Mouse (Mus musculus) adrenal gland, postnatal 25 days (tissue): ENCODE results near the gene Xk. TPM values are rescaled to one million over a fixed set of nuclear protein-coding genes. Genes with fewer than 3 reads are reported as not detected.
"Not testable (repeated sequence)": the region's sequence is repeated elsewhere in the genome, so short reads cannot be mapped to it uniquely, and the experiment has no call there.

Experiments used
- DNase-seq: peaks from one replicate; pipeline ENCODE4 v3.0.0; 2021; ENCODE audit warnings: mixed read lengths
- total RNA-seq: library from RNA; stranded (reverse); gene quantifications from 2 replicates; pipeline ENCODE4 v1.2.3, GENCODE M21; 2021

The Xk gene
- total RNA-seq, 1 experiment from 2014 or later = 1.5 TPM

GRCm38 (mm10) chrX:9327954-9328353 is 55.4 kb downstream of the Xk start:
- not testable (repeated sequence) for DNase-seq

- not testable (repeated sequence) for DNase-seq
Measured at GRCm38 (mm10) chrX:9332366-9332962, 59.9 kb downstream of the Xk start.

DNA sequence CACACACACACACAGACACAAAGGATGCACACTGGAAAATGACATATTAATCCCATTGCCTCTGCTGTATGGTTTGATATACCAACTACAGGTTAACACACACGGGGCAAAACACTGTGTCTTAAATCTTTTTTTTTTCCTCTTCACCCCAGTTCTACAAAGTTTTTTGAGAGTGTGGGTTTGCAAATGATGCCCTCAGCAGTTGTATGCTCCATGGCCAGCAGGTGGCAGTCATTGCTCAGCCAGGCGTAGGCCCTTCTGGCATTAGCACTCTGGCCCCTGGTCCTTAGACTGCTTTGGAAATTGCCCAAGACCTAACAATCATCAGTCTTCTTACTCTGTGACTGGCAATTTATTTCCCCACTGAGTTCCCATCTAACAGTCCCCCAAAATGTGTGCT is 60.5 kb downstream of the Xk start:
- peak; percentile 11 for DNase-seq

DNA sequence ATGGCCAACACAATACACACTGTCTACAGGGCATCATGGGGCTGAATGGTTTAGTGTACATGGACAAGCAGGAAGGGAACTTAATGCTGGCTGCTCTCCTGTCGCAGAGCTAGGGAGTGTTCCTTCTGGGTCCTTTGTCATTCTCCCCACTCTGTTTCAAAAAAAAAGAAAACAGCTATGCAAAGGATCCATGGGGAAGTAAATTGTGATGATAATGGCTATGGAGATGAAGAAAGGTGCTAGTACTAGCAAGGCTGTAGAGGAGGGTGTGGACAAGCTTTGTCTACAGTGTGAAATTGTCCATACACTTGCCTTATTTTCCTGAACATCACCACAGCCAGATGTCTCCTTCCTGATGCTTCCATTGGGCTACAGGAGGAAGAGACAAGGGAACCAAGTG is 62.4 kb downstream of the Xk start:
- DNase-seq = not testable (repeated sequence)

DNA sequence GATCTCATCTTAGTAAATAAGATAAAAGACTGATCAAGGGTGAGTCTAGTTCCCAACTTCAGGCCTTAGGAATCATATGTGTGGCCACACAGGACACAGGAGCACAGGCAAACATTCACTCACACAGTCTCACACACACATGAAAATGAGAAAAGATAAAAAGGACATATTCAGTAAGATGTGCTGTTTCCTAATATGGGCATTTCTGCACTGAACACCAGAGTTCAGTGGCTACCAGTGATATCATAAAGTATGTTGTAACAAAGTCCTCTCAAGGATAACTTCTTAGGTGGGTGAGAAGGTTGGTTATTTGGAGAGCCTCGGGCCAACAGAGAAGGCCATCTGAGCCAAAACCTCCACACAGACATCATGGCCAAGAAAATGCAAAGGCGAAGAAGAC is 77.8 kb downstream of the Xk start, which contains the start of gene H2al1k:
TSS of gene H2al1k (plus strand) at position 301 of the 400 bp plus-strand sequence.
- DNase-seq = not testable (repeated sequence)

Other genes with a start within 250 kb of the Xk start
- not detected in 2 replicates for gene Fthl17e, start 239.3 kb upstream of the Xk start, total RNA-seq
- not detected in 2 replicates for gene Fthl17f, start 209.7 kb upstream of the Xk start, total RNA-seq
- gene 4930402K13Rik, start 168.2 kb upstream of the Xk start, total RNA-seq = not detected in 2 replicates
- gene Lancl3, start 72.9 kb upstream of the Xk start, total RNA-seq = 1.8 and 2.2 TPM in 2 replicates
- gene Gm14862, start 15.9 kb upstream of the Xk start, total RNA-seq = not detected in 2 replicates
- not detected in 2 replicates for gene H2al1m, start 11.0 kb downstream of the Xk start, total RNA-seq
- gene H2al1k, start 77.9 kb downstream of the Xk start, total RNA-seq = not detected in 2 replicates
- 5.5 and 8.1 TPM in 2 replicates for gene Cybb, start 215.0 kb downstream of the Xk start, total RNA-seq